Mouse (Mus musculus) kidney, embryonic 16.5 days (tissue): ENCODE measurements around the gene Fitm1. TPM values are rescaled to one million over a fixed set of nuclear protein-coding genes. Genes with fewer than 3 reads are reported as not detected.
A peak's percentile ranks its signal among the peaks of the same experiment; 100 is the strongest.

Source experiments
- ATAC-seq: fragments of 200-750 bp; cut with Nextera tagmentation; 2 replicates; pipeline ENCODE4 v1.8.0; 2017; ENCODE audit warnings: moderate TSS enrichment; ENCODE audit not compliant: low FRiP score, low TSS enrichment
- H3K27ac ChIP-seq: fragments of 300-500 bp; sonication (generic); 2 replicates; pipeline ENCODE4 v1.5.1; 2014; ENCODE audit warnings: low read length
- H3K27me3 ChIP-seq: fragments of 300-500 bp; sonication (generic); 2 replicates; pipeline ENCODE4 v1.6.1; 2014; ENCODE audit warnings: low read length, control low read depth, mixed read lengths; ENCODE audit not compliant: insufficient read depth
- H3K36me3 ChIP-seq: fragments of 300-500 bp; sonication (generic); 2 replicates; pipeline ENCODE4 v1.6.1; 2014; ENCODE audit warnings: low read length, control low read depth, mixed read lengths; ENCODE audit not compliant: insufficient read depth
- H3K4me1 ChIP-seq: fragments of 300-500 bp; sonication (generic); 2 replicates; pipeline ENCODE4 v1.6.1; 2014; ENCODE audit warnings: low read length, control low read depth, mixed read lengths; ENCODE audit not compliant: insufficient read depth
- H3K4me2 ChIP-seq: fragments of 300-500 bp; sonication (generic); replicated peaks from 2 replicates; pipeline ENCODE4 v1.6.1; 2014; ENCODE audit warnings: low read depth, low read length
- H3K4me3 ChIP-seq: fragments of 300-500 bp; sonication (generic); 2 replicates; pipeline ENCODE4 v1.5.1; 2014; ENCODE audit warnings: mild to moderate bottlenecking, low read length
- H3K9ac ChIP-seq: fragments of 300-500 bp; sonication (generic); replicated peaks from 2 replicates; pipeline ENCODE4 v1.6.1; 2014; ENCODE audit warnings: low read length
- H3K9me3 ChIP-seq: fragments of 300-500 bp; sonication (generic); 2 replicates; pipeline ENCODE4 v1.6.1; 2016; ENCODE audit warnings: low read length, control low read depth
- WGBS: fragments of 180-500 bp; shearing (Covaris S2); extraction: QIAGEN DNeasy Blood & Tissue Kit; methylation state at CpG from one replicate; pipeline ENCODE4 v1.1.7; 2014; 5-methylcytosine and 5-hydroxymethylcytosine counted together
- polyA plus RNA-seq: library from polyadenylated mRNA; unstranded; fragments of >200 nt; fragmentation: Nextera tagmentation; extraction: Ambion mirVana; gene quantifications from 2 replicates; pipeline ENCODE4 v1.2.1, GENCODE M21; 2015

Gene Fitm1
- polyA plus RNA-seq, 1 experiment from 2014 or later: 4.5 TPM

DNA sequence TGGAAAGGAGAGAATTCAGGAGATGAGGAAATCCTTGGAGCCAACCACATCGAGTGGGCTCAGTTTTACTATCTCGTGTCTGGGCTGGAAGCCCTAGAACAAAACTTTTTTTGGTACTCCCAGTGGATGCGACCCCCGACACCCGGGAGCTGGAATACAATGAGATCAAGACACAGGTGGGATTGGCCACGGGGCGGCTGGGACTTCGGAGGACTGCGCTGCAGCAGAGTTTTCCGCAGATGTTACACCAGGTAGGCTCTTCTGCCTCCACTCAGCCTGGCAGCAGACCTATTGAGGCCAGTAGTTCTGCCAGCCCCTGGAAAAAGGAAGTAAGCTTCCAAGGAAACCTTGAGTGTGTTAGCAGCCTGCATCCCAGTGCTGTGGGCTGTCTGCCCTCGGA lies 12.2 kb upstream of the Fitm1 start:
- no peak overlapping the region for H3K27ac ChIP-seq

DNA sequence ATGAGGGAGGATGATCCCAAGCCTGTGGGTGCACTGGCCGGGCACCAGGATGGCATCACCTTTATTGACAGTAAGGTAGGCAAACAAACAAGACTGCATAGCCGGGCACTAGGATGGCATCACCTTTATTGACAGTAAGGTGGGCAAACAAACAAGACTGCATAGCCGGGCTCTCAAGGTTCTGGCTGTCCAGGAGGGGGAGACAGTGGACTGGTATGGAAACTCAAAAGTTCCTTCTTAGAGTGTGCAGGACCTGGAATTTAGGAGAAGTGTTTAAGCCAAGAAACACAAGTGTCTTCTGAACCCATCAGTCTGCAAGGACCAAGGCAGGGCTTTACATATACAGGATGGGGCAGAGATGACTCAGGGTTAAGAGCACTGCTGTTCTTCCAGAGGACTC lies 9.7 kb upstream of the Fitm1 start:
- no peaks in the 10 kb centered on the region for H3K9me3 ChIP-seq
- no peak for ATAC-seq
- no peak overlapping the region for H3K9ac ChIP-seq
- WGBS: 88% methylated on average over 3 of the region's 3 CpGs
- no peak overlapping the region for H3K4me2 ChIP-seq
- no peaks in the 10 kb centered on the region for H3K27me3 ChIP-seq
- H3K36me3 ChIP-seq: peaks cover 60% of the 10 kb centered on the region
- H3K4me3 ChIP-seq: no peak overlapping the region
- no peak overlapping the region for H3K27ac ChIP-seq
- H3K4me1 ChIP-seq: peaks cover 11% of the 10 kb centered on the region

More for the DNA sequence above, 12.2 kb upstream of the Fitm1 start:
- H3K36me3 ChIP-seq: peaks cover 42% of the 10 kb centered on the region
- H3K4me2 ChIP-seq: no peak overlapping the region
- no peaks in the 10 kb centered on the region for H3K9me3 ChIP-seq
- H3K27me3 ChIP-seq: no peaks in the 10 kb centered on the region
- peaks cover 12% of the 10 kb centered on the region for H3K4me1 ChIP-seq
- 88% methylated on average over 11 of the region's 11 CpGs for WGBS
- no peak for ATAC-seq
- H3K9ac ChIP-seq: no peak overlapping the region
- H3K4me3 ChIP-seq: no peak overlapping the region

DNA sequence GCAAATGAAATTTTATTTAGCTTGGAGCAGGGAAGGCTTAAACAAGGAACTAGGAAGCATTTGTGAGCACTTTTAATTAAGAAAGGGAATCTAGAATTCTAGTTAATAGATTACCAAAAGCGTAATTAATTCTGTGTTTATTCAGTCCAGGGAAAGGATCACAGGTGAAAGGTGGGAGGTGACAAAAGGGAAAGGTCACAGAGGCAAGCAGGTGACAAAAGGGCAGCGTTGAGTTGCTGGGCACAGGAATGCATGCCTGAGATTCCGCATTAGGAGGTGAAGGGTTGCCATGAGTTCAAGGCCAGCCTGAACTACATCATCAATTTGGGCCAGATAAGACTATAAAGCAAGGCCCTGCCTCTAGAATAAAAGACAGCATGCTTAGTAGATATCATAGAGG lies 7.9 kb upstream of the Fitm1 start:
- no peak overlapping the region for H3K27ac ChIP-seq
- 83% methylated on average over 3 of the region's 3 CpGs for WGBS

DNA sequence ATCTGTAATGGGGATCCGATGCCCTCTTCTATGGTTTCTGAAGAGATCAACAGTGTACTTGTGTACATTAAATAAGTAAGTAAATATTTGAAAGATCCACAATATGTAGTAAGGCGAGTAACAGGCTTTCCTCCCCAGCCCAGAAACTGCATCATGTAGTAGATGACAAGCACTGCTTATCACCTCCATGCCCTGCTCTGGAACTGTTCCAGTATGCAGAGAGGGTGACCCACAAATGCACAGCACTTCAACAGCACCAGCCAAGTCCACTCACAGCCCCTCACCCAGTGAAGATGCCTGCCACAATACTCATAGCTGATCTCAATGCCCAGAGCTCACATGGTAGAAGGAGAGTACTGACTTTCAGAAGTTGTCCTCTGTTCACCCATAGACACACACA lies 4.8 kb upstream of the Fitm1 start:
- 93% methylated on average over 2 of the region's 2 CpGs for WGBS
- H3K9ac ChIP-seq: no peak overlapping the region
- H3K4me3 ChIP-seq: no peak overlapping the region
- no peaks in the 10 kb centered on the region for H3K27me3 ChIP-seq
- H3K4me2 ChIP-seq: no peak overlapping the region
- no peaks in the 10 kb centered on the region for H3K9me3 ChIP-seq
- no peak for ATAC-seq
- H3K27ac ChIP-seq: no peak overlapping the region
- H3K4me1 ChIP-seq: peaks cover 7% of the 10 kb centered on the region
- H3K36me3 ChIP-seq: peaks cover 42% of the 10 kb centered on the region

More for the DNA sequence above, 7.9 kb upstream of the Fitm1 start:
- peaks cover 60% of the 10 kb centered on the region for H3K36me3 ChIP-seq
- H3K4me2 ChIP-seq: no peak overlapping the region
- no peak overlapping the region for H3K4me3 ChIP-seq
- no peaks in the 10 kb centered on the region for H3K9me3 ChIP-seq
- H3K9ac ChIP-seq: no peak overlapping the region
- H3K4me1 ChIP-seq: no peaks in the 10 kb centered on the region
- ATAC-seq: no peak
- no peaks in the 10 kb centered on the region for H3K27me3 ChIP-seq

DNA sequence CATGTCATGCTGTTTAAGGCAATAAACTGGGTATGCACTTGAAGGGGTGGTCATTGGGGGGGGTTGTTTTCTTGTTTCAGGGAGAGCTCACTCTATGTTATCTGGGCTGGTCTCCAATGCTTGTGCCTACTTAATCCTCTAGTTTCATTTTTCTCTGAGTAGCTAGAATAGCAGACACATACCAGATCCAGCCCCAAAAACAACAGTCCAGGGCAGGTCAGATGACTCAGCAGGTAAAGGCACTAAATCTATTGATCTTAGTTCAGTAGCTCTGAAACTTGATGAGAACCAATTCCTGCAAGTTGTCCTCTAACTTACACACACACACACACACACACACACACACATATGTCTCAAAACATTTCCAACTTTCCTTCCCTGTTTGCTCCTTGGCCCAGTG lies 3.7 kb upstream of the Fitm1 start:
- Histone ChIP-seq H3K27me3 (no peaks in the 10 kb centered on the region), H3K27ac (no peak overlapping the region), H3K4me3 (no peak overlapping the region), H3K9me3 (no peaks in the 10 kb centered on the region), H3K4me2 (no peak overlapping the region), H3K36me3 (peaks cover 31% of the 10 kb centered on the region), H3K9ac (no peak overlapping the region), H3K4me1 (peaks cover 13% of the 10 kb centered on the region)
- ATAC-seq: no peak

DNA sequence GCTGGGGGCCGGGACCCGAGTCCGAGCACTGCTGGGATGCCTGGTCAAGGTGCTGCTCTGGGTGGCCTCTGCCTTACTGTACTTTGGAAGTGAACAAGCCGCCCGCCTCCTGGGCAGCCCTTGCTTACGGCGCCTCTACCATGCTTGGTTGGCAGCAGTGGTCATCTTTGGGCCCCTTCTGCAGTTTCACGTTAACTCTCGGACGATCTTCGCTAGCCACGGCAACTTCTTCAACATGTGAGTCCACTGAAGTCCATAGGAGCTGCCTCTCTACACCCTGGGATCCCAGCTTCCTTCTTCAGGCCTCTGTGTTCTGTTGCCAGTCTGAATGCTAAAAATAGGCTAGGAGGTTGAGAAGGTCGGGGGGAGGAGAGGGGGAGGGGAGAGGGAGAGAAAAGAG lies 294 bp downstream of the Fitm1 start:
- Histone ChIP-seq H3K9ac (peak overlapping the region; percentile 53), H3K4me2 (no peak overlapping the region), H3K27ac (0 out of 2 replicates have a peak overlapping the region, but pooled peaks have one; percentile 15), H3K9me3 (no peaks in the 10 kb centered on the region), H3K4me3 (no peak overlapping the region), H3K36me3 (peaks cover 7% of the 10 kb centered on the region), H3K4me1 (peaks cover 22% of the 10 kb centered on the region), H3K27me3 (no peaks in the 10 kb centered on the region)
- ATAC-seq: no peak
- WGBS: 73% methylated on average over 13 of the region's 13 CpGs

DNA sequence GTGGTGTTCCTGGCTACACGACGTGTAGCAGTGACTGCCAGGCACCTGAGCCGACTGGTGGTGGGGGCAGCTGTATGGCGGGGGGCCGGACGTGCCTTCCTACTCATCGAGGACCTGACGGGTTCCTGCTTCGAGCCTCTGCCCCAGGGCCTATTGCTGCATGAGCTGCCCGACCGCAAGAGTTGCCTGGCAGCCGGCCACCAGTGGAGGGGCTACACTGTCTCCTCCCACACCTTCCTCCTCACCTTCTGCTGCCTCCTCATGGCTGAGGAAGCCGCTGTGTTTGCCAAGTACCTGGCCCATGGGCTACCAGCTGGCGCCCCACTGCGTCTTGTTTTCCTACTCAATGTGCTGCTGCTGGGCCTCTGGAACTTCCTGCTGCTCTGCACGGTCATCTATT lies 959 bp downstream of the Fitm1 start:
- Histone ChIP-seq H3K9ac (no peak overlapping the region), H3K27ac (no peak overlapping the region), H3K36me3 (peaks cover 14% of the 10 kb centered on the region), H3K27me3 (no peaks in the 10 kb centered on the region), H3K9me3 (no peaks in the 10 kb centered on the region), H3K4me1 (peaks cover 22% of the 10 kb centered on the region), H3K4me2 (no peak overlapping the region), H3K4me3 (no peak overlapping the region)
- no peak for ATAC-seq
- 66% methylated on average over 16 of the region's 16 CpGs for WGBS

DNA sequence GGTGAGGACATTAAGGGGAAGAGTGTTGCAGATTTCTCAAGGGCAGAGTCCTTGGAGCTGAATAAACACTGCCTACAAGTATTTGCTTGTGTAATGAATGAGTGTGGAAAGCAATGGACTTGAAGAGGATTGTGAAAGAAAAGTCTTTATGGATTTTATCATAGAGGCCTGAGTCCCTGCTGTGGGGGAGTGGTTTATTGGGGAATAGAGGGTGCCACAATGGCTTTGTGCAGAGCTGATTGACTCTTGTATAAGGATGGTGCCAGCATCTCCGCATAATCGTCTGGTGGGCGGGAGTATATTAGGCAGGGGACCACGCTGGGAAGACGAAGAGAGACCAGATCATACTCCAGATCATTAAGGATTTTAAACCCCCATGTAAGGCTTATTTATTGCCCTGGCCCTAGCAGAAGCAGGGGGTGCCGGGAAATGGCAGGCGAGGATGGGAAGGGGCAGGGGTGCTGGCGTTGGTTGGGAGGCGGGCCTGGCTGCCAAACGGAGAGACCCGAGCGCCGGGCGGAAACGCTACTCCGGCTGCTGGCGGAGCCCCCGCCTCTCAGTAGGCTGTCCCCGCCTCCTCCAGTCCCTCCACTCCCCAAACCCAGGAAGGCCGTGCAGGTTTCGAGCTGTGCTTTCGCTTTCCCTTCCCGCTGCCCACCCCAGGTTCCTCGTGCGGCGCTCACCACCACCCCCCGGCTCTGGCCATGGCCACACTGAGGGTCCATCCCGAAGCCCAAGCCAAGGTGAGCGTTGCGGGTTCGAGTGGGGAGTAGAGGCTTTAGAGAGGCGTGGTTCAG lies 2.7 kb downstream of the Fitm1 start, which contains the start of gene Psme1:
Psme1 (plus strand) TSS at position 253 of the 797 bp plus-strand sequence.
- Histone ChIP-seq H3K36me3 (peaks cover 19% of the 10 kb centered on the region), H3K9ac (peak within 1 kb of the TSS; percentile 92), H3K9me3 (no peaks in the 10 kb centered on the region), H3K27me3 (no peaks in the 10 kb centered on the region), H3K4me3 (peak within 1 kb of the TSS; percentile 79), H3K4me1 (peaks cover 22% of the 10 kb centered on the region), H3K4me2 (peak within 1 kb of the TSS; percentile 82), H3K27ac (peak within 1 kb of the TSS; percentile 83)
- under 1% methylated on average over 26 of the region's 32 CpGs for WGBS
- ATAC-seq: peak; percentile 93

DNA sequence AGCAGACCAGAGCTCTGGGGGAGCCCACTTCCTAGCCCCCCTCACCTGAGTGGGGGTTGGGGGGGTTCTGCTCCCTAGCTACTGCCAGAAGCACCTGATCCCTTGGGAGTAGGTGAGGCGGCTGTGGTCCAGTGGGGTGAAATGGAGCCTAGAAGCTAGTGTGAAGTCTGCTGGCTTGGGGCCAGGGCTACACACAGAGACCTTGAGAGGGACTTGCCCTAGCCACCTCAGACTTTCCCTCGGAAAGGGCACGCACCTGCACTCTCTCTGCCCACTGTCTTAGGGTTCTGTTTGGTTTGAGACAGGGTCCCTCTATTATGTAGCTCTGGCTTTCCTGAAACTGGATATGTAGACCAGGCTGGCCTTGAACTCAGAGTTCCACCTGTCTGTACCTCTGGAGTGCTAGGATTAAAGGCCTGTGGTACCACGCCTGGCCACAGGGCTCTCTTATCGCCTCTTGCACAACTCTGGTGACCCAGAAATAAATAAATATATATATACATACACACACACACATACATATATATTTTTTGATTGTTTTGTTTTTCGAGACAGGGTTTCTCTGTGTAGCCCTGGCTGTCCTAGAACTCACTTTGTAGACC lies 3.4 kb downstream of the Fitm1 start:
- H3K4me3 ChIP-seq: peak overlapping the region; percentile 79

More for the DNA sequence above, 3.4 kb downstream of the Fitm1 start:
- Histone ChIP-seq H3K9me3 (no peaks in the 10 kb centered on the region), H3K27me3 (no peaks in the 10 kb centered on the region), H3K27ac (peak overlapping the region; percentile 83), H3K4me2 (peak overlapping the region; percentile 82), H3K9ac (peak overlapping the region; percentile 92), H3K4me1 (peaks cover 22% of the 10 kb centered on the region), H3K36me3 (peaks cover 19% of the 10 kb centered on the region)
- peak; percentile 50 for ATAC-seq
- WGBS: 29% methylated on average over 6 of the region's 6 CpGs
